Mouse (Mus musculus) subcutaneous adipose tissue, adult 2 months (tissue): Measurements from ENCODE around the gene Olfr123. TPM values are rescaled to one million over a fixed set of nuclear protein-coding genes. Genes with fewer than 3 reads are reported as not detected.

Source experiments
- polyA plus RNA-seq: library from polyadenylated mRNA; depleted of rRNA; stranded (reverse); fragments of >200 nt; gene quantifications from 2 replicates; pipeline ENCODE4 v1.2.3, GENCODE M21; 2012; ENCODE audit warnings: low replicate concordance; rRNA removed

Olfr123 gene
- not detected in 2 replicates for polyA plus RNA-seq

DNA sequence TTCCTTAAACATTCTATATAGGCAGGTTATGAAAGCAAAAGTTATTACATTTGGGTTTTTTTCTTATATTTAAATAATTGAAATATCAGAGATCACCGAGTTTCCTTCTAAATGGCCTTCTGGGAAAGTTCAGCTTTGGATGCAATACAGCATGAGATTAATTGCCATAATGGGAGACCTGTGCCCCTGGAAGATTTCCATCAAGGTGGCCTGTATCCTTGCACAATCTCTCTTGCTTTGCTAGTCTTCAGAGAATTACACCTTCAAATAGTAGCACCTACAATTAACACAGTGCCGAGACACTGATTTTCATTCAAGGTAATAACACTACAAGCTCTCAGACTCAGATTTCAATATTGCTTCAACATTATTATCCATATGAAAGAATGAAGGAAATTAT is at the start of gene Olfr123:
Olfr123 (plus strand) TSS at position 301 of the 400 bp plus-strand sequence.

GRCm38 (mm10) chr17:37768307-37768706 is 25.0 kb upstream of the Olfr123 start, which contains the start of gene Olfr122:
Gene Olfr122, plus strand, starts transcription at chr17:37768607.

GRCm38 (mm10) chr17:37799588-37799987 is 6.3 kb downstream of the Olfr123 start, which contains the start of gene Olfr124:
Gene Olfr124, plus strand, starts transcription at chr17:37799888.

DNA sequence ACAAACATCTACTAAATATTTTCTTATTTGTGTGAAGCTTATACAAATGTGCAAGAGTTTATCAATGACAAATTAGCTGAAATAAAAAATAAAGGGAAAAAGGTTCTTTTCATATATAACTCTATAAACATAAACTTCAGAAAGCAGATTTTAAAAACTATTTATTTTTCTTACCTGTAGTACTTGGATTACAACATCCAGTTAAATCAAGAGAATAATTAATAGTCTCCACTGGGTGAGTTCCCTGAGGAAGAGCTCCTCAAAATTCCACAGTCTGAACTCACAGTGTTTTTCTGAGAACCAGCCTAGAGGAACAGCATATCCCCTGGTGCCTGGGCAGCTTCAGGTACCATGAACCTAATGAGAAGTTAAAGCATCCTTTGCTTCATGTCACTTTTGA is 39.3 kb downstream of the Olfr123 start, which contains the start of gene Olfr125:
Olfr125 (plus strand) TSS at position 301 of the 400 bp plus-strand sequence.

GRCm38 (mm10) chr17:37847183-37847582 is 53.9 kb downstream of the Olfr123 start, which contains the start of gene Olfr126:
Gene Olfr126, plus strand, starts transcription at chr17:37847483.

Other genes starting within 250 kb of the Olfr123 start
- not detected in 2 replicates for gene Olfr112, start 224.1 kb upstream of the Olfr123 start, polyA plus RNA-seq
- not detected in 2 replicates for gene Olfr113, start 215.9 kb upstream of the Olfr123 start, polyA plus RNA-seq
- not detected in 2 replicates for gene Olfr114, start 200.8 kb upstream of the Olfr123 start, polyA plus RNA-seq
- gene Olfr115, start 166.4 kb upstream of the Olfr123 start, polyA plus RNA-seq: not detected in 2 replicates
- gene Olfr116, start 166.3 kb upstream of the Olfr123 start, polyA plus RNA-seq: not detected in 2 replicates
- gene Olfr117, start 129.7 kb upstream of the Olfr123 start, polyA plus RNA-seq: not detected in 2 replicates
- not detected in 2 replicates for gene Olfr118, start 126.5 kb upstream of the Olfr123 start, polyA plus RNA-seq
- gene Olfr119, start 97.0 kb upstream of the Olfr123 start, polyA plus RNA-seq: not detected in 2 replicates
- gene Olfr120, start 71.7 kb upstream of the Olfr123 start, polyA plus RNA-seq: not detected in 2 replicates
- not detected in 2 replicates for gene Olfr121, start 44.7 kb upstream of the Olfr123 start, polyA plus RNA-seq
- gene Olfr122, start 24.9 kb upstream of the Olfr123 start, polyA plus RNA-seq: not detected in 2 replicates
- gene Olfr124, start 6.4 kb downstream of the Olfr123 start, polyA plus RNA-seq: not detected in 2 replicates
- not detected in 2 replicates for gene Olfr125, start 39.4 kb downstream of the Olfr123 start, polyA plus RNA-seq
- gene Olfr126, start 54.0 kb downstream of the Olfr123 start, polyA plus RNA-seq: not detected in 2 replicates
- gene Olfr127, start 106.9 kb downstream of the Olfr123 start, polyA plus RNA-seq: not detected in 2 replicates
- not detected in 2 replicates for gene Olfr128, start 127.0 kb downstream of the Olfr123 start, polyA plus RNA-seq
- not detected in 2 replicates for gene Olfr761, start 159.6 kb downstream of the Olfr123 start, polyA plus RNA-seq